Mouse (Mus musculus) midbrain, postnatal 0 days (tissue): Measurements from ENCODE around the gene Gm10382. TPM values are rescaled to one million over a fixed set of nuclear protein-coding genes. Genes with fewer than 3 reads are reported as not detected.

Experiments used
- ATAC-seq: fragments of 200-750 bp; cut with Nextera tagmentation; 2 replicates; pipeline ENCODE4 v1.8.0; 2017; ENCODE audit warnings: moderate number of reproducible peaks, mild to moderate bottlenecking, moderate TSS enrichment, moderate library complexity; ENCODE audit not compliant: low FRiP score
- DNase-seq: peaks from one replicate; pipeline ENCODE4 v3.0.0-alpha.2; 2015; ENCODE audit warnings: low spot score
- H3K27ac ChIP-seq: fragments of 300-500 bp; sonication (generic); 2 replicates; pipeline ENCODE4 v1.5.1; 2014; ENCODE audit warnings: low read depth, mild to moderate bottlenecking, low read length, mixed read lengths
- H3K27me3 ChIP-seq: fragments of 300-500 bp; sonication (generic); 2 replicates; pipeline ENCODE4 v1.6.1; 2014; ENCODE audit warnings: low read length, control low read depth, mixed read lengths; ENCODE audit not compliant: insufficient read depth
- H3K36me3 ChIP-seq: fragments of 300-500 bp; sonication (generic); 2 replicates; pipeline ENCODE4 v1.6.1; 2014; ENCODE audit warnings: low read length, control low read depth, mixed read lengths; ENCODE audit not compliant: insufficient read depth
- H3K4me1 ChIP-seq: fragments of 300-500 bp; sonication (generic); 2 replicates; pipeline ENCODE4 v1.6.1; 2014; ENCODE audit warnings: mild to moderate bottlenecking, control low read depth, antibody characterized with exemption, low read length, mixed read lengths; ENCODE audit not compliant: insufficient read depth
- H3K4me2 ChIP-seq: fragments of 300-500 bp; sonication (generic); 2 replicates; pipeline ENCODE4 v1.6.1; 2014; ENCODE audit warnings: low read depth, mild to moderate bottlenecking, low read length, mixed read lengths; ENCODE audit not compliant: poor library complexity, severe bottlenecking
- H3K4me3 ChIP-seq: fragments of 300-500 bp; sonication (generic); 2 replicates; pipeline ENCODE4 v1.5.1; 2014; ENCODE audit warnings: low read depth, mild to moderate bottlenecking, low read length, moderate library complexity
- H3K9ac ChIP-seq: fragments of 300-500 bp; sonication (generic); replicated peaks from 2 replicates; pipeline ENCODE4 v1.6.1; 2014; ENCODE audit warnings: mild to moderate bottlenecking, low read length, moderate library complexity, mixed read lengths; ENCODE audit not compliant: poor library complexity, severe bottlenecking
- H3K9me3 ChIP-seq: fragments of 300-500 bp; sonication (generic); 2 replicates; pipeline ENCODE4 v1.6.1; 2016; ENCODE audit warnings: low read length, control low read depth
- CTCF ChIP-seq: IDR thresholded peaks from 2 replicates; pipeline ENCODE4 v1.5.1; 2016; ENCODE audit warnings: antibody characterized with exemption, mild to moderate bottlenecking
- WGBS: fragments of 180-500 bp; shearing (Covaris S2); extraction: QIAGEN DNeasy Blood & Tissue Kit; methylation state at CpG from one replicate; pipeline ENCODE4 v1.1.7; 2014; 5-methylcytosine and 5-hydroxymethylcytosine counted together
- polyA plus RNA-seq: library from polyadenylated mRNA; unstranded; fragments of >200 nt; fragmentation: Nextera tagmentation; extraction: Ambion mirVana; gene quantifications from 2 replicates; pipeline ENCODE4 v1.2.1, GENCODE M21; 2015
- total RNA-seq: library from RNA; depleted of rRNA; stranded (reverse); fragments of >200 nt; gene quantifications from 2 replicates; pipeline ENCODE4 v1.2.3, GENCODE M21; 2014

Gm10382 gene
- total and polyA plus RNA-seq, 2 experiments from 2014 or later, result 0.83 TPM; not detected in 1

- Histone ChIP-seq H3K36me3 (no peaks in the 10 kb centered on the region), H3K9ac (no peak overlapping the region), H3K4me1 (no peaks in the 10 kb centered on the region), H3K4me2 (no peak overlapping the region), H3K9me3 (no peaks in the 10 kb centered on the region), H3K27ac (no peak overlapping the region), H3K27me3 (no peaks in the 10 kb centered on the region), H3K4me3 (no peak overlapping the region)
- DNase-seq, result no peak
- WGBS, result 90% methylated on average over 2 of the region's 2 CpGs
- no peak for ATAC-seq
- no peak for TF ChIP-seq CTCF
These were observed 13.3 kb upstream of the Gm10382 start for GRCm38 (mm10) chr5:125375871-125376270.

- H3K27me3 ChIP-seq, result no peaks in the 10 kb centered on the region
- ATAC-seq, result no peak
- TF ChIP-seq CTCF, result no peak
- H3K4me2 ChIP-seq, result no peak overlapping the region
- 67% methylated on average over 7 of the region's 7 CpGs for WGBS
- no peak for DNase-seq
- H3K4me3 ChIP-seq, result no peak overlapping the region
- no peaks in the 10 kb centered on the region for H3K36me3 ChIP-seq
- H3K9ac ChIP-seq, result no peak overlapping the region
- H3K27ac ChIP-seq, result no peak overlapping the region
- no peaks in the 10 kb centered on the region for H3K9me3 ChIP-seq
- H3K4me1 ChIP-seq, result no peaks in the 10 kb centered on the region
These were observed 11.9 kb upstream of the Gm10382 start for GRCm38 (mm10) chr5:125377214-125377613.

- 82% methylated on average over 5 of the region's 5 CpGs for WGBS
- H3K9ac ChIP-seq, result no peak overlapping the region
- no peaks in the 10 kb centered on the region for H3K9me3 ChIP-seq
- no peak overlapping the region for H3K27ac ChIP-seq
- no peaks in the 10 kb centered on the region for H3K27me3 ChIP-seq
- H3K4me1 ChIP-seq, result no peaks in the 10 kb centered on the region
- no peak overlapping the region for H3K4me2 ChIP-seq
- peak; percentile 32 for TF ChIP-seq CTCF
- DNase-seq (no peak), ATAC-seq (no peak)
- H3K36me3 ChIP-seq, result no peaks in the 10 kb centered on the region
- H3K4me3 ChIP-seq, result no peak overlapping the region
These were observed 10.2 kb upstream of the Gm10382 start for GRCm38 (mm10) chr5:125378919-125379318.

GRCm38 (mm10) chr5:125381954-125382672 is 7.0 kb upstream of the Gm10382 start:
- Histone ChIP-seq H3K27ac (no peak overlapping the region), H3K4me3 (no peak overlapping the region), H3K4me1 (peaks cover 5% of the 10 kb centered on the region; the same call in 1 of the 2 replicates), H3K9me3 (no peaks in the 10 kb centered on the region), H3K36me3 (peaks cover 6% of the 10 kb centered on the region), H3K27me3 (no peaks in the 10 kb centered on the region), H3K4me2 (no peak overlapping the region), H3K9ac (no peak overlapping the region)
- WGBS, result 79% methylated on average over 5 of the region's 5 CpGs
- no peak for TF ChIP-seq CTCF
- DNase-seq (no peak), ATAC-seq (no peak)

GRCm38 (mm10) chr5:125382673-125383558 is 6.2 kb upstream of the Gm10382 start:
- Histone ChIP-seq H3K9ac (no peak overlapping the region), H3K4me1 (peaks cover 5% of the 10 kb centered on the region; the same call in 1 of the 2 replicates), H3K36me3 (peaks cover 6% of the 10 kb centered on the region), H3K9me3 (no peaks in the 10 kb centered on the region), H3K27ac (no peak overlapping the region), H3K27me3 (no peaks in the 10 kb centered on the region), H3K4me3 (no peak overlapping the region), H3K4me2 (no peak overlapping the region)
- peak; percentile 76 for DNase-seq
- ATAC-seq, result no peak
- peak; percentile 75 for TF ChIP-seq CTCF
- 49% methylated on average over 6 of the region's 6 CpGs for WGBS
